Mouse (Mus musculus): ENCODE data around the gene Gm45521. TPM values are rescaled to one million over a fixed set of nuclear protein-coding genes. Genes with fewer than 3 reads are reported as not detected.

Gm45521 gene
- total RNA-seq, 2 experiments from 2014 or later, result not detected

- intact Hi-C loops (cut with DNase I), result no loop called here
Measured at GRCm38 (mm10) chr14:7945261-7945660, 11.8 kb upstream of the Gm45521 start.

GRCm38 (mm10) chr14:7951234-7951633, 5.9 kb upstream of the Gm45521 start:
- intact Hi-C loops (cut with DNase I), result no loop called here
- no peak for DNase-seq (ENCODE audit: low spot score in 2 of 2)

More at GRCm38 (mm10) chr14:7945261-7945660, 11.8 kb upstream of the Gm45521 start:
- no peak for DNase-seq (ENCODE audit: low spot score in 2 of 2)

DNA sequence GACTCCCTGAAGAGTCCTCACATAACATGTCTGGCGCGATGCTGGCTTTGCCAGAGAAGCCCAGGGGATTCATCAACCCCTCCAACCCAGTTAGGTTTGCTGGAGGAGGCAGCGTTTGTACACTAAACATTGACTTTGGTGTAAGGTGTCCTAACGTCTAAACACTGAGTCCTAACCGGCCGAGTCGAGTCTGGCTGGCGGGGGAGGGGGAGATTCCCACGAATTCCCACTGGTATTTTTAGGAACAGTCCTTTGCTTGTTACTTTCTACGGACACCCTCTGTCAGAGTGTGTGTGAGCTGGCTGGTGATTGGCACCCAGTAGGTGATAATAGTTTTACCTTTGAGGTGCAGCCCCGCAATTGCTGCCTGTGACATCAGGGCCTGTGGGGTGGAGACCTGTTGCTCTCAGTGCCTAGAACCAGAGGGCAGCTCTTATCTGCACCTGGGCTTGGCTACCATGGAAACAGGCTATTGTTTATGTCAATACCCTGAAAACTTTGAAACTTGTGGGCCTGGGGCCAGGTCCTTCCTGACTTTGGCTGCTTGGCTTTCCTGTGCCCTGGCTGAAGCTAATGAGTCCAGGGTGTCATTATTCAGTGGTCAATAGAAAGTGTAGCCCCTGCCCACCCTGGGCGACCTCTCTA, 4.4 kb upstream of the Gm45521 start:
- DNase-seq (ENCODE audit: low spot score in 2 of 2), result no peak
- intact Hi-C loops (cut with DNase I), result no loop called here

DNA sequence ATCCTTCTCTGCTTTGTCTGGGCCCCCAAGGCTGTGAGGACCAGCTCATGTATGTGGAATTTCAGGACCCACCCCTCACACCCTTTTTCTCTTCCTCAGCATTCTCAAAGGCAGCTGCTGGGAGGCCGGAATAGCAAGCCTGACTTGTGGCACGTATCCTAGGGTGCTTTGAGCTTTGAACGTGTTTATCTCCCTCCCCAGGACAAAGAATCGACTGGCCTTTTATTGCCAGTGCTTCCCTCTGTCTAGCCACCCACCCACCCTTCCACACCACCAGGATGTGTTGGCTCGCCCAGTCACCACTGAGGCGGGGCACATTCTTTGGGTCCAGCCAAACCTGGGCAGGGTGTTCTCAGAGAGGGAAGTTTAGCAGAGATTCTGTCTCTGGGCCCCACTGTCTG, 3.0 kb upstream of the Gm45521 start:
- no peak for DNase-seq (ENCODE audit: low spot score in 2 of 2)
- intact Hi-C loops (cut with DNase I), result no loop called here

GRCm38 (mm10) chr14:7956427-7956826, 661 bp upstream of the Gm45521 start:
- no peak for DNase-seq (ENCODE audit: low spot score in 2 of 2)
- intact Hi-C loops (cut with DNase I), result no loop called here

DNA sequence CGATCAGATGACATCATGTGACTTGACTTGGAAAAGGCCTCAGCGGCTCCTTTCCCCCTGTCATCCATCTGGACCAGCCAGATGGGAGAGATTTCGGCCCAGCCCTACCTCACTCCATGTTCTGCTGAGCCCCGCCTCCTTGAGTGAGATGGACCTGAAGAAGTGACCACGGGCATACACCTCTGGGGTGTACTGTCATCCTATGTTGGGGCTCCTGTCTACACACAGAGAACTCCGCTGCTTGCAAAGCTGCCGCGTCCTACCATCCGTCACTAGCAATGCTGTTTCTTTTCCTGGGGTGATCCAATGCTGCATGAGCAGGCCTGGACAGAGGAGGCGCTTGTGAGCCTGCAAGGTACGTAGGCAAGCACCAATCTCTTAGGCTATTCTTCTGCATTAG, 3.5 kb downstream of the Gm45521 start:
- peak; percentile 27 to 36 for DNase-seq (ENCODE audit: low spot score in 2 of 2)
- intact Hi-C loops (cut with DNase I), result loop anchor here (10.0 kb wide), 1 partner anchor 374 kb away; no protein-coding TSS in a partner anchor

GRCm38 (mm10) chr14:7961714-7962113, 4.6 kb downstream of the Gm45521 start:
- no peak for DNase-seq (ENCODE audit: low spot score in 2 of 2)
- intact Hi-C loops (cut with DNase I), result loop anchor here (10.0 kb wide), 1 partner anchor 373 kb away; no protein-coding TSS in a partner anchor

- intact Hi-C loops (cut with DNase I), result loop anchor here (10.0 kb wide), 1 partner anchor 372 kb away; no protein-coding TSS in a partner anchor
- DNase-seq (ENCODE audit: low spot score in 2 of 2), result no peak
Measured at GRCm38 (mm10) chr14:7962626-7963025, 5.5 kb downstream of the Gm45521 start.

GRCm38 (mm10) chr14:7963160-7963559, 6.1 kb downstream of the Gm45521 start:
- intact Hi-C loops (cut with DNase I), result loop anchor here (10.0 kb wide), 1 partner anchor 372 kb away; no protein-coding TSS in a partner anchor

GRCm38 (mm10) chr14:7964219-7964889, 7.3 kb downstream of the Gm45521 start:
- DNase-seq (ENCODE audit: low spot score in 2 of 2), result peak in 1 of 2 experiments; percentile 64
- intact Hi-C loops (cut with DNase I), result loop anchor here (2.0 to 10.0 kb wide), 3 partner anchors 30 to 370 kb away; partner anchors contain the start of gene Dnase1l3

More at GRCm38 (mm10) chr14:7963160-7963559, 6.1 kb downstream of the Gm45521 start:
- no peak for DNase-seq (ENCODE audit: low spot score in 2 of 2)

DNA sequence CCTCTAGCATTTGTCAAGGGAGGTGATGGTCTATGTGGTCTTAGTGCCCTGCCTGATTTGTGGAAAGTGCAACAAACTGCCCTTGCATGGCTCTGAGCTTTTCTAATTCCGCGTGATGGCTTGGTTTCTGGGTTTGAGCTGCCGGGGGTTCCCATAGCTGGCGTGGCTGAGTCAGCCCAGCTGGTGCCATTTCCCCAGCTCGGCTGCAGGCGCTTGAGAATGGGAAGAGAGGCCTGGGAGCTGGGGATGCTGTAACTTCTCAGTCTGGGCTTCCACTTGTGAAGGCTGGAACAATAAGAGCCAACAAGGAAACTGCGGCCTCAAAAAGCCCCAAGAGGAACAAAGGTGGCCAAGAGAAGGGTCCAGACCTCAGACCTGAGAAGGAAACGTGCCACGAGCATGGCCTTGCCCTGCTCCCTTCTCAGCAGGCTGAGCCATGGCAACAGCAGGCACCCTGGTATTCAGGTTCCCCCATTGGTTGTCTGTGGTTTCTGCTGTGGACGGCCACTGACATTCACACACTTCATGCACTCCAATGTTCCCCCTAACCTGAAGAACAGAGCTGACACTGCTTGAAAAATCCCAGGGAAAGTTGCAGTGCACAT, 14.9 kb downstream of the Gm45521 start:
- no peak for DNase-seq (ENCODE audit: low spot score in 2 of 2)
- intact Hi-C loops (cut with DNase I), result no loop called here

DNA sequence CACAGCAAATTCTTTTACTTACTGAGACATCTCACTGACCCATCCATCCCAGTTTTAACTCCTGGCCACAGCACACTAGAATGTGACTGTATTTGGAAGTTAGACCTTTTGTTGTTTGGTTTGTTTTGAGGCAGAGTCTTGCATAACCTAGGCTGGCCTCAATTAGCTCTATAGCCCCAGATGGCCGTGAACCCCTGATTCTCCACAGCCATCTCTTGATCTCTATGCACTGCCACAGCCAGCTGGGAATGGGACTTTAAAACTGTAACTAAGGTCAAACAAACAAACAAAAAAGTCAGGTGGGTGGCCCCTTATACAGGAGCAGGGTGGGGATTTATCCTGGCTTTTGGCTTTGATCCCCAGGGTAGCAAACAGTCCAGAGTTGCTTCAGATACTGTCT, 17.6 kb downstream of the Gm45521 start:
- intact Hi-C loops (cut with DNase I), result no loop called here
- DNase-seq (ENCODE audit: low spot score in 2 of 2), result no peak

- intact Hi-C loops (cut with DNase I), result no loop called here
- no peak for DNase-seq (ENCODE audit: low spot score in 2 of 2)
Measured at GRCm38 (mm10) chr14:7975177-7975576, 18.1 kb downstream of the Gm45521 start.

DNA sequence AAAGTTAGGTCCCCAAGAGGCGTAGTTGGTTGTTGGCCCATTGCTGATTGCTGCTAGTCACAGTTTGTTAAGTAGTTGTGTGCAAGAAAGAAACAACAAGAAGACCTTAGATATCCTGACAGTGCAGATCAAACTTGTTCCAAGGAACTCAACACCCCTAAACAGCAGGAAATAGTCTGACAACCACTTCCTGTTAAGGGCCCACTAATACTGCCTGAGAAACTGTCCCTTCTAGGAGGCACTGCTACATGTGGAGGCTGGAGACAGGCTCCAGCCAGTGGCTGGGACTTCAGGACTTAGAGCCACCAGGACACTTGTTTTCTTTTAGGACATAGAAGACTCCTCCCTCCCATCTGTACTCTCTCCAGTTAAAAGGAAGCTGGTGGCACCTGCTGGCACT, 20.4 kb downstream of the Gm45521 start:
- intact Hi-C loops (cut with DNase I), result no loop called here
- no peak for DNase-seq (ENCODE audit: low spot score in 2 of 2)

DNA sequence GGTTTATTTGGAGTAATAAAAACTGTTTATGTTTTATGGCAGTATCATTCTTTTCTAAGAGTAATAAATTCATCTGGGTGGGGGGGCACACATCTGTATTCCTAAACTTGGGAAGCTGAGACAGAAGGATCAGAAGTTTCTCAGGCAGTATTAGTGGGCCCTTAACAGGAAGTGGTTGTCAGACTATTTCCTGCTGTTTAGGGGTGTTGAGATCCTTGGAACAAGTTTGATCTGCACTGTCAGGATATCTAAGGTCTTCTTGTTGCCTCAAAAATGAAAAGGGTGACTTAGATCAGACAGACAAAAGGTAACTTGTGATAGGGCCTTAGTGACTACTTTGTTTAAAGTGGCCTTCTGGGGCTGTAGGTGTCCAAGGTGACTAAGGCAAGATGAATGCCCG, 21.1 kb downstream of the Gm45521 start:
- intact Hi-C loops (cut with DNase I), result no loop called here
- DNase-seq (ENCODE audit: low spot score in 2 of 2), result no peak

DNA sequence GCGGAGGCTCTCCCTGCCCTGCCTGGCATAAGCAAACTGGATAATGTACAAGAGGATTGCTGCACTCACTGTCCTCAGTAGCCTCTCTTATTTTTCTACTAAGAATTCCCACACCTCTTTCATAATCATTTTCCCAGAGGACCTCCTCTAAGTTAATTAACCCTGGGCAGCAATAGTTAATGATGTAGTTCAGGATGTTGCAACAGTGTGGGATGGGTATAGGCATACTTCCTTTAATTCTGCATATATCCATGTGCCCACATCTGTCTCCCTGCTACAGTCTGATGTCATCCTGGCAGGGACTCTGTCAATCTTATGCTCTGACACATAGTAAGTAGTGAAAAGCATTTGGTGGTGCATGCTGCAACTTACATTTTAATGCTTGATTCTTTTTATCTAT, 24.1 kb downstream of the Gm45521 start:
- intact Hi-C loops (cut with DNase I), result no loop called here
- no peak for DNase-seq (ENCODE audit: low spot score in 2 of 2)

GRCm38 (mm10) chr14:7986913-7987312, 29.8 kb downstream of the Gm45521 start:
- intact Hi-C loops (cut with DNase I), result no loop called here

GRCm38 (mm10) chr14:7989371-7989770, 32.3 kb downstream of the Gm45521 start:
- intact Hi-C loops (cut with DNase I), result no loop called here
- no peak for DNase-seq (ENCODE audit: low spot score in 2 of 2)

More at GRCm38 (mm10) chr14:7986913-7987312, 29.8 kb downstream of the Gm45521 start:
- DNase-seq (ENCODE audit: low spot score in 2 of 2), result no peak

DNA sequence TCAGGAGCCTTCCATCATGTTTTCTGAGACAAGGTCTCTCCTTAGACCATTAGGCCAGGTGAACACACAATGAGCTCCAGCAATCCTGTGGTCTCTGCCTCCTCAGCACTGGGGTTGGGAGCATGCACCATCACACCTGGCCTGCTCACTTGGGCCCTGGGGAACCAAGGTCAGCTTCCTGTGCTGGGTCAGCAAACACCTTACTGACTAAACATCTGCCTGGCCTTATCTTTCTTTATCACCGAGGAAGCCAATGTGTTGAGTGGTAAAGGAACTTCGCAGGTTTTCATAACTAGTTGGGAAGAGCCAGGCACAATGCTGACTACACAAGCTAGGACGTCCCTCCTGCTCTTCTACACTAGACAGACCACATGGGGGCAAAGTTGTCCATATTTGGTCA, 32.9 kb downstream of the Gm45521 start:
- intact Hi-C loops (cut with DNase I), result no loop called here

DNA sequence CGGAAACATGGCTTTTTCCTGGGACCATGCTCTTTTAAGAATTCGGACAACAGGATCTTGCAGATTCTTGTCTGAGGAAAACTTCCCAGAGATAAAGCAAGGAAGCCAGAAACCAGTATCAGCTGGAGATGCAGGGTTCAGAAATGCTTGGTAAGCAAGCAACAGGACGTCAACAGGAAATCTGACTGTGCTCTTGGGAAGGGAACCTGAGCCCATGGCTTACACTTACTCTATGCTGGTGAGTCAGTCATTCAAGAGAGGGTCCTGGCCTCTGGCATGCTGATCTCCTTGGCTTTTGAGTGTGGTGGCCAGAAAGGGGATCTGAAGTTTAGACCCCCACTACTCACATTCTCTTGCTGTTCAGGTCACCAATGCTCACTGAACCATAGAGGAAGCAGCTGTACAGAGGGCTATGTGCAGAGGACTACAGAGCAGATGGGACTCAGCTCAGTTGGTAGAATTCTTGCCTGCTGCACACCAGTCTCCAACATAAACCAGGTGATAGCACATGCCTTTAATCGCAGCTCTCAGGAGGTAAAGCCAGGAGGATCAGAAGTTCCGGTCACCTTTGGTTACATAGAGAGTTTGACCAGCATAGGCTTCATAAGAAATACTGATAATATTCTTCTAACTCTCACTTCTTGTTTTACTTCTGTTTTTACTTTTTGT, 34.2 kb downstream of the Gm45521 start:
- no peak for DNase-seq (ENCODE audit: low spot score in 2 of 2)
- intact Hi-C loops (cut with DNase I), result no loop called here

More for the DNA sequence above, 32.9 kb downstream of the Gm45521 start:
- DNase-seq (ENCODE audit: low spot score in 2 of 2), result no peak
